Mouse (Mus musculus) bone marrow macrophage, adult 2 months (primary cell): ENCODE results near the gene Sertm1. TPM values are rescaled to one million over a fixed set of nuclear protein-coding genes. Genes with fewer than 3 reads are reported as not detected.

ENCODE experiments used
- H3K27ac ChIP-seq: 2 replicates; pipeline ENCODE4 v1.5.1; 2012; ENCODE audit warnings: low read depth, low read length; ENCODE audit not compliant: insufficient read depth
- H3K4me1 ChIP-seq: 2 replicates; pipeline ENCODE4 v1.6.1; 2012; ENCODE audit warnings: low read length; ENCODE audit not compliant: control insufficient read depth, insufficient read depth
- H3K4me3 ChIP-seq: 2 replicates; pipeline ENCODE4 v1.5.1; 2012; ENCODE audit warnings: mild to moderate bottlenecking, low read length, moderate library complexity; ENCODE audit not compliant: insufficient read depth
- CTCF ChIP-seq: IDR thresholded peaks from 2 replicates; pipeline ENCODE4 v1.5.1; 2012; ENCODE audit warnings: low read depth, mild to moderate bottlenecking, low read length, moderate library complexity
- POLR2A ChIP-seq: IDR thresholded peaks from 2 replicates; pipeline ENCODE4 v1.6.1; 2012; ENCODE audit warnings: mild to moderate bottlenecking, low read depth, low read length, borderline replicate concordance
- polyA plus RNA-seq: library from polyadenylated mRNA; stranded (reverse); fragments of >200 nt; gene quantifications from 2 replicates; pipeline ENCODE4 v1.2.4, GENCODE M21; 2012; ENCODE audit not compliant: missing spikeins, insufficient read depth, insufficient read length

Sertm1 gene
- polyA plus RNA-seq, 1 experiment = not detected

- Histone ChIP-seq H3K4me3 (no peak overlapping the region), H3K4me1 (no peaks in the 10 kb centered on the region), H3K27ac (no peak overlapping the region)
- TF ChIP-seq CTCF = no peak
These were observed 20.8 kb downstream of the Sertm1 start for GRCm38 (mm10) chr3:54894891-54895290.

GRCm38 (mm10) chr3:54892218-54892617, 23.5 kb downstream of the Sertm1 start:
- no peak for TF ChIP-seq POLR2A
- no peak for TF ChIP-seq CTCF
- H3K27ac ChIP-seq = no peak overlapping the region
- H3K4me1 ChIP-seq = no peaks in the 10 kb centered on the region
- H3K4me3 ChIP-seq = no peak overlapping the region

GRCm38 (mm10) chr3:54886501-54886900, 29.2 kb downstream of the Sertm1 start:
- no peak overlapping the region for H3K27ac ChIP-seq
- H3K4me3 ChIP-seq = no peak overlapping the region
- TF ChIP-seq CTCF = no peak
- H3K4me1 ChIP-seq = no peaks in the 10 kb centered on the region

Other genes starting within 250 kb of the Sertm1 start
- gene Supt20, start 223.1 kb downstream of the Sertm1 start, polyA plus RNA-seq = 64.4 and 69.5 TPM in 2 replicates
- not detected in 2 replicates for gene Gm21958, start 201.5 kb downstream of the Sertm1 start, polyA plus RNA-seq
- gene Exosc8, start 180.5 kb downstream of the Sertm1 start, polyA plus RNA-seq = 33.4 and 36.4 TPM in 2 replicates
- gene Alg5, start 180.3 kb downstream of the Sertm1 start, polyA plus RNA-seq = 33.2 and 35.5 TPM in 2 replicates
- not detected in 2 replicates for gene Smad9, start 160.3 kb downstream of the Sertm1 start, polyA plus RNA-seq
- gene Rfxap, start 108.1 kb downstream of the Sertm1 start, polyA plus RNA-seq = 28.1 and 41.6 TPM in 2 replicates
- not detected in 2 replicates for gene Ccna1, start 139.6 kb upstream of the Sertm1 start, polyA plus RNA-seq
- 24.1 and 28.9 TPM in 2 replicates for gene Spg20, start 196.2 kb upstream of the Sertm1 start, polyA plus RNA-seq
- gene Ccdc169, start 221.5 kb upstream of the Sertm1 start, polyA plus RNA-seq = not detected in 2 replicates